Mouse (Mus musculus): Measurements from ENCODE around the gene Zmynd15. TPM values are rescaled to one million over a fixed set of nuclear protein-coding genes. Genes with fewer than 3 reads are reported as not detected.

Gene Zmynd15
- polyA plus RNA-seq, 1 experiment: 31.2 TPM

- no peak overlapping the region for H3K4me3 ChIP-seq (ENCODE audit: control insufficient read depth, insufficient read depth, low read length)
- no peaks in the 10 kb centered on the region for H3K36me3 ChIP-seq (ENCODE audit: control insufficient read depth, insufficient read depth, low read length)
- 58% methylated on average over 9 of the region's 9 CpGs for WGBS
- no peak for TF ChIP-seq POLR2A (IDR thresholded peaks at IDR 0.05; ENCODE audit: control insufficient read depth, extremely low read depth, insufficient read depth, low read length, poor library complexity)
- TF ChIP-seq CTCF (IDR thresholded peaks at IDR 0.05; ENCODE audit: borderline replicate concordance, control insufficient read depth, extremely low read depth, insufficient read depth, low read length, poor library complexity): no peak
- peaks cover 5% of the 10 kb centered on the region for H3K4me1 ChIP-seq (replicated peaks; ENCODE audit: control insufficient read depth, insufficient read depth, low read length)
- DNase-seq: no peak
- no peaks in the 10 kb centered on the region; the same call in 1 of the 2 replicates for H3K27me3 ChIP-seq (ENCODE audit: control insufficient read depth, insufficient read depth, low read length)
- no peak overlapping the region for H3K27ac ChIP-seq (ENCODE audit: control insufficient read depth, insufficient read depth, low read length)
Observed at GRCm38 (mm10) chr11:70453261-70454044, 5.8 kb upstream of the Zmynd15 start.

GRCm38 (mm10) chr11:70459601-70460101 lies 418 bp downstream of the Zmynd15 start, which contains the start of gene Cxcl16:
Cxcl16 (minus strand) TSS chr11:70459984.
- H3K4me1 ChIP-seq (replicated peaks; ENCODE audit: control insufficient read depth, insufficient read depth, low read length): peaks cover 5% of the 10 kb centered on the region; the same call in 1 of the 2 replicates
- peak within 1 kb of the TSS; percentile 27 for H3K4me3 ChIP-seq (ENCODE audit: control insufficient read depth, insufficient read depth, low read length)
- TF ChIP-seq POLR2A (IDR thresholded peaks at IDR 0.05; ENCODE audit: control insufficient read depth, extremely low read depth, insufficient read depth, low read length, poor library complexity) (no peak), CTCF (IDR thresholded peaks at IDR 0.05; ENCODE audit: borderline replicate concordance, control insufficient read depth, extremely low read depth, insufficient read depth, low read length, poor library complexity) (no peak)
- no peak for DNase-seq
- peaks cover 7% of the 10 kb centered on the region; the same call in 1 of the 2 replicates for H3K27me3 ChIP-seq (ENCODE audit: control insufficient read depth, insufficient read depth, low read length)
- 10% methylated on average over 30 of the region's 30 CpGs for WGBS
- H3K27ac ChIP-seq (ENCODE audit: control insufficient read depth, insufficient read depth, low read length): peak within 1 kb of the TSS; percentile 15; the same call in 1 of the 2 replicates
- H3K36me3 ChIP-seq (ENCODE audit: control insufficient read depth, insufficient read depth, low read length): no peaks in the 10 kb centered on the region

- no peak for TF ChIP-seq POLR2A (IDR thresholded peaks at IDR 0.05; ENCODE audit: control insufficient read depth, extremely low read depth, insufficient read depth, low read length, poor library complexity)
- TF ChIP-seq CTCF (IDR thresholded peaks at IDR 0.05; ENCODE audit: borderline replicate concordance, control insufficient read depth, extremely low read depth, insufficient read depth, low read length, poor library complexity): no peak
- 90% methylated on average over 5 of the region's 5 CpGs for WGBS
- peaks cover 7% of the 10 kb centered on the region; the same call in 1 of the 2 replicates for H3K27me3 ChIP-seq (ENCODE audit: control insufficient read depth, insufficient read depth, low read length)
Observed at GRCm38 (mm10) chr11:70463970-70464369, 4.7 kb downstream of the Zmynd15 start.

GRCm38 (mm10) chr11:70465211-70465610 lies 6.0 kb downstream of the Zmynd15 start:
- Histone ChIP-seq H3K4me3 (ENCODE audit: control insufficient read depth, insufficient read depth, low read length) (no peak overlapping the region), H3K4me1 (replicated peaks; ENCODE audit: control insufficient read depth, insufficient read depth, low read length) (no peaks in the 10 kb centered on the region), H3K36me3 (ENCODE audit: control insufficient read depth, insufficient read depth, low read length) (no peaks in the 10 kb centered on the region), H3K27ac (ENCODE audit: control insufficient read depth, insufficient read depth, low read length) (no peak overlapping the region), H3K27me3 (ENCODE audit: control insufficient read depth, insufficient read depth, low read length) (no peaks in the 10 kb centered on the region; the same call in 1 of the 2 replicates)
- TF ChIP-seq POLR2A (IDR thresholded peaks at IDR 0.05; ENCODE audit: control insufficient read depth, extremely low read depth, insufficient read depth, low read length, poor library complexity): no peak
- no peak for TF ChIP-seq CTCF (IDR thresholded peaks at IDR 0.05; ENCODE audit: borderline replicate concordance, control insufficient read depth, extremely low read depth, insufficient read depth, low read length, poor library complexity)
- DNase-seq: no peak
- WGBS: 58% methylated on average over 16 of the region's 16 CpGs

More at GRCm38 (mm10) chr11:70463970-70464369, 4.7 kb downstream of the Zmynd15 start:
- Histone ChIP-seq H3K27ac (ENCODE audit: control insufficient read depth, insufficient read depth, low read length) (no peak overlapping the region), H3K4me1 (replicated peaks; ENCODE audit: control insufficient read depth, insufficient read depth, low read length) (peaks cover 5% of the 10 kb centered on the region; the same call in 1 of the 2 replicates), H3K36me3 (ENCODE audit: control insufficient read depth, insufficient read depth, low read length) (no peaks in the 10 kb centered on the region), H3K4me3 (ENCODE audit: control insufficient read depth, insufficient read depth, low read length) (no peak overlapping the region)
- DNase-seq: no peak

- H3K27ac ChIP-seq (ENCODE audit: control insufficient read depth, insufficient read depth, low read length): no peak overlapping the region
- H3K36me3 ChIP-seq (ENCODE audit: control insufficient read depth, insufficient read depth, low read length): no peaks in the 10 kb centered on the region
- no peak overlapping the region for H3K4me3 ChIP-seq (ENCODE audit: control insufficient read depth, insufficient read depth, low read length)
- TF ChIP-seq POLR2A (IDR thresholded peaks at IDR 0.05; ENCODE audit: control insufficient read depth, extremely low read depth, insufficient read depth, low read length, poor library complexity) (no peak), CTCF (IDR thresholded peaks at IDR 0.05; ENCODE audit: borderline replicate concordance, control insufficient read depth, extremely low read depth, insufficient read depth, low read length, poor library complexity) (no peak)
- WGBS: 80% methylated on average over 23 of the region's 23 CpGs
- H3K4me1 ChIP-seq (replicated peaks; ENCODE audit: control insufficient read depth, insufficient read depth, low read length): no peaks in the 10 kb centered on the region
- no peak for DNase-seq
- H3K27me3 ChIP-seq (ENCODE audit: control insufficient read depth, insufficient read depth, low read length): no peaks in the 10 kb centered on the region; the same call in 1 of the 2 replicates
Observed at GRCm38 (mm10) chr11:70465824-70466223, 6.6 kb downstream of the Zmynd15 start.

GRCm38 (mm10) chr11:70467902-70468619 lies 8.8 kb downstream of the Zmynd15 start:
- no peaks in the 10 kb centered on the region for H3K36me3 ChIP-seq (ENCODE audit: control insufficient read depth, insufficient read depth, low read length)
- H3K4me1 ChIP-seq (replicated peaks; ENCODE audit: control insufficient read depth, insufficient read depth, low read length): no peaks in the 10 kb centered on the region
- WGBS: 80% methylated on average over 5 of the region's 5 CpGs
- DNase-seq: no peak
- H3K4me3 ChIP-seq (ENCODE audit: control insufficient read depth, insufficient read depth, low read length): no peak overlapping the region
- TF ChIP-seq CTCF (IDR thresholded peaks at IDR 0.05; ENCODE audit: borderline replicate concordance, control insufficient read depth, extremely low read depth, insufficient read depth, low read length, poor library complexity) (no peak), POLR2A (IDR thresholded peaks at IDR 0.05; ENCODE audit: control insufficient read depth, extremely low read depth, insufficient read depth, low read length, poor library complexity) (no peak)
- no peaks in the 10 kb centered on the region for H3K27me3 ChIP-seq (ENCODE audit: control insufficient read depth, insufficient read depth, low read length)
- H3K27ac ChIP-seq (ENCODE audit: control insufficient read depth, insufficient read depth, low read length): no peak overlapping the region
